Comparison of ENCODE assay signal across 8 mouse cellular contexts in the genomic region with DNA sequence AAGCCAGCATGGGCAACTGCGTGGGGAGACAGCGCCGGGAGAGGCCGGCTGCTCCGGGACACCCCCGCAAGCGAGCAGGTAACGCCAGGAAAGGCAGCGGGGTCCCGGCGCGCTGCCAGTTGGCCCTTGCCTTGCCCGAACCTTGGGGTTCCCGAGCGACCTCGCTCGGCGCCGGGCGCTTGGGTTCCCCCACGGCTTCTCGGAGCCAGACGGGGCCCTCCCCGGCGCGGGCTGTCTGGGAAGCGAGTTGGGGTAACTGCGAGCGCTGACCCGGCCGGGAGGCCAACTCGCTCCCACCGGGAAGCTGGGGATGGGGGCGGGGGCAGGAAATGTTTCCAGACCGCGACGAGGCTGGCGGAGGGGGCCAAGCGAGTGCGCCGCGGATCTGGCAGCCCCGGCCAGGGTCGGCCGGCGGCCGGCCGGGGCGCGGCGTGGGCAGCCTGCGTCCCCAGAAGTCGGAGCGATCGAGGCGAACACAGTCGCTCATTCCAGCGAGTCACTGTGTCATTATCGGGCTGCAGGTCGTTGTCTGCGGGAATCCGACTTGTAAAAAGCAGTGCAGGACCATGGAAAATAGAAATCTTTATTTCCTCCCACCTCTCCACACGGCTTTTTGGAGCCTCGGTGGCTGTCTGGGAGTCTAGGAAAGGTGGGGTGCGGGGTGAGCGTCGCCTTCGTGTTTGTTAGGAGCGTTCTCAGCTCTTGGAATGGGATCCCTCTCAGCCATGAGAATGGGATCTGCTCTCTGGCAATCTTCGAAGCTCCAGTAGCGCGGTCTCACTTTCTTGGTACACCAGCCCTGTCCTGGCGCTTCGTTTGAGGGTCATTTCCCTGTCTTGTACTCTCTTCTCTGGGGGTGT. TPM values are rescaled to one million over a fixed set of nuclear protein-coding genes. Genes with fewer than 3 reads are reported as not detected.
DNase-seq lines count a peak whose midpoint lies in the region; ATAC-seq and TF ChIP-seq lines count a peak whose summit lies in the region.

No protein-coding gene starts in this region.

- peak; percentile 2 for ATAC-seq in Patski
- ATAC-seq in kidney, embryonic 15.5 days (replicated peaks; ENCODE audit: low FRiP score), result peak; percentile 0; the same call in 1 of the 2 replicates

- peak; percentile 22 for DNase-seq in kidney, adult 9 months
- DNase-seq in kidney, adult 18-20 months, result no peak
- no peak for DNase-seq in Patski (ENCODE audit: low read depth, low spot score)
- peak; percentile 46 for DNase-seq in embryo, embryonic 10 days (ENCODE audit: low spot score)
- peak in 1 of 2 experiments; percentile 79 for DNase-seq in heart, adult 2 months
- peak; percentile 70 to 72 for DNase-seq in lung, postnatal 4 days
- peak; percentile 37 for DNase-seq in right cerebral cortex, postnatal 25 days

- POLR2A ChIA-PET in Patski (lab: Charles Lee), result interaction anchor here (0.8 to 3.1 kb wide), 4 partner anchors 16 to 44 kb away, joined by 3 to 15 read pairs (median 5); no protein-coding TSS in a partner anchor

- peaks cover 2% of the 10 kb centered on the region for H3K4me1 ChIP-seq in heart, adult 2 months (ENCODE audit: control insufficient read depth, insufficient read depth, low read length)
- peaks cover 28% of the 10 kb centered on the region for H3K4me1 ChIP-seq in kidney, embryonic 15.5 days

- CTCF ChIA-PET in Patski (lab: Charles Lee), result interaction anchor here (0.7 to 3.5 kb wide), 8 partner anchors 8 to 84 kb away, joined by 3 to 25 read pairs (median 6); partner anchors contain the start of gene Ankrd2

- TF ChIP-seq CTCF in Patski (IDR thresholded peaks at IDR 0.05), result no peak
- no peak for TF ChIP-seq CTCF in heart, adult 2 months (IDR thresholded peaks at IDR 0.05)

- no peak for TF ChIP-seq EP300 in heart, adult 2 months (IDR thresholded peaks at IDR 0.05; ENCODE audit: insufficient read depth, low read depth, low read length)

- intact Hi-C loops in heart, adult 2 months (cut with DNase I), result loop anchor here (1.0 to 5.0 kb wide), 5 partner anchors 15 to 185 kb away; partner anchors contain the start of genes Marveld1 and Morn4

- peak overlapping the region; percentile 77 for H3K4me3 ChIP-seq in heart, adult 2 months
- H3K4me3 ChIP-seq in kidney, embryonic 15.5 days (replicated peaks), result peak overlapping the region; percentile 94

- H3K79me2 ChIP-seq in heart, adult 2 months (replicated peaks; ENCODE audit: control insufficient read depth, insufficient read depth, low read length), result peaks cover 6% of the 10 kb centered on the region

- in situ Hi-C loops in Patski (cut with MboI; ENCODE audit: low pct_unique_long_range_greater_than_20kb), result no loop called here

- H3K9ac ChIP-seq in heart, adult 2 months (ENCODE audit: low read depth, low read length), result peak overlapping the region; percentile 94
- peak overlapping the region; percentile 90 for H3K9ac ChIP-seq in kidney, embryonic 15.5 days

- no peaks in the 10 kb centered on the region for H3K27me3 ChIP-seq in Patski
- no peaks in the 10 kb centered on the region for H3K27me3 ChIP-seq in heart, adult 2 months (ENCODE audit: control insufficient read depth, insufficient read depth, low read length)
- H3K27me3 ChIP-seq in kidney, embryonic 15.5 days, result no peaks in the 10 kb centered on the region

- under 1% methylated on average over 74 of the region's 74 CpGs for WGBS in heart, adult 2 months
- under 1% methylated on average over 74 of the region's 74 CpGs for whole genome bisulfite sequencing in kidney, embryonic 15.5 days

- H3K36me3 ChIP-seq in heart, adult 2 months (ENCODE audit: control insufficient read depth, insufficient read depth, low read length), result no peaks in the 10 kb centered on the region
- H3K36me3 ChIP-seq in kidney, embryonic 15.5 days, result 0 out of 2 replicates have a peak, but pooled peaks cover 5% of the 10 kb centered on the region

- no peak for TF ChIP-seq POLR2A in heart, adult 2 months (IDR thresholded peaks at IDR 0.05; ENCODE audit: insufficient read depth, low read depth, low read length)

- peak overlapping the region; percentile 74 for H3K4me2 ChIP-seq in kidney, embryonic 15.5 days

- H3K9me3 ChIP-seq in kidney, embryonic 15.5 days (replicated peaks), result no peaks in the 10 kb centered on the region

- H3K27ac ChIP-seq in heart, adult 2 months, result peak overlapping the region; percentile 88
- H3K27ac ChIP-seq in kidney, embryonic 15.5 days, result peak overlapping the region; percentile 95

RNA-seq across cellular contexts. Expression of gene Ubtd1, which starts 0.6 kb away (rescaled TPM):
- 45.0 TPM for polyA plus RNA-seq in Patski (2021)
- 10 to 100 TPM; 21.4 to 22.7 TPM for total RNA-seq in heart, adult 2 months (2021)
- 27.3 and 37.3 TPM in 2 replicates for polyA plus RNA-seq in heart, adult 2 months (2012; rRNA removed)
- polyA plus RNA-seq in kidney, embryonic 15.5 days (2015; fragmentation: Nextera tagmentation; extraction: Ambion mirVana), result 29.0 and 32.3 TPM in 2 replicates

RNA-seq across cellular contexts. Expression of gene Mms19, which starts 1.2 kb away (rescaled TPM):
- 56.8 TPM for polyA plus RNA-seq in Patski (2021)
- 10 to 100 TPM; 14.2 to 17.9 TPM for total RNA-seq in heart, adult 2 months (2021)
- polyA plus RNA-seq in heart, adult 2 months (2012; rRNA removed), result 35.4 and 48.4 TPM in 2 replicates
- 40.6 and 45.6 TPM in 2 replicates for polyA plus RNA-seq in kidney, embryonic 15.5 days (2015; fragmentation: Nextera tagmentation; extraction: Ambion mirVana)

RNA-seq across cellular contexts. Expression of gene Zdhhc16, which starts 48.9 kb away (rescaled TPM):
- 87.9 TPM for polyA plus RNA-seq in Patski (2021)
- 10 to 100 TPM; 12.3 to 14.6 TPM for total RNA-seq in heart, adult 2 months (2021)
- polyA plus RNA-seq in heart, adult 2 months (2012; rRNA removed), result 40.3 and 53.3 TPM in 2 replicates
- 81.6 and 89.6 TPM in 2 replicates for polyA plus RNA-seq in kidney, embryonic 15.5 days (2015; fragmentation: Nextera tagmentation; extraction: Ambion mirVana)

RNA-seq across cellular contexts. Expression of gene Exosc1, which starts 48.9 kb away (rescaled TPM):
- 47.2 TPM for polyA plus RNA-seq in Patski (2021)
- 10 to 100 TPM; 13.2 to 13.9 TPM for total RNA-seq in heart, adult 2 months (2021)
- polyA plus RNA-seq in heart, adult 2 months (2012; rRNA removed), result 9.8 and 9.9 TPM in 2 replicates
- polyA plus RNA-seq in kidney, embryonic 15.5 days (2015; fragmentation: Nextera tagmentation; extraction: Ambion mirVana), result 85.1 TPM in 2 replicates

RNA-seq across cellular contexts. Expression of gene Ankrd2, which starts 53.6 kb away (rescaled TPM):
- 0.83 TPM for polyA plus RNA-seq in Patski (2021)
- total RNA-seq in heart, adult 2 months (2021), result under 1 TPM; 0.20 to 0.42 TPM
- not detected in 2 replicates for polyA plus RNA-seq in heart, adult 2 months (2012; rRNA removed)
- 0.35 TPM in 1 of 2 replicates, not detected in the other for polyA plus RNA-seq in kidney, embryonic 15.5 days (2015; fragmentation: Nextera tagmentation; extraction: Ambion mirVana)

Comparison
In these comparisons a context has a peak if more than half of its experiments do, and no peak if none do; other contexts are left out.
1. DNase-seq: peak in kidney, adult 9 months (single experiment), embryo, embryonic 10 days (single experiment), lung, postnatal 4 days (2 of 2) and right cerebral cortex, postnatal 25 days (single experiment); none in kidney, adult 18-20 months (single experiment) and Patski (single experiment).